Mouse (Mus musculus): Measurements from ENCODE around the gene Meis1.

The Meis1 gene

GRCm38 (mm10) chr11:18876886-18877625, 141.7 kb downstream of the Meis1 start:
- no peak for DNase-seq (ENCODE audit: low spot score in 2 of 2)

GRCm38 (mm10) chr11:18875911-18876885, 142.6 kb downstream of the Meis1 start:
- no peak for DNase-seq (ENCODE audit: low spot score in 2 of 2)

- no peak for DNase-seq (ENCODE audit: low spot score in 2 of 2)
These were observed 143.5 kb downstream of the Meis1 start for GRCm38 (mm10) chr11:18875001-18875902.

- DNase-seq (ENCODE audit: low spot score in 2 of 2) = no peak
These were observed 144.3 kb downstream of the Meis1 start for GRCm38 (mm10) chr11:18874278-18875000.

GRCm38 (mm10) chr11:18873451-18874277, 145.1 kb downstream of the Meis1 start:
- no peak for DNase-seq (ENCODE audit: low spot score in 2 of 2)

GRCm38 (mm10) chr11:18872793-18873192, 146.0 kb downstream of the Meis1 start:
- no peak for DNase-seq (ENCODE audit: low spot score in 2 of 2)

- no peak for DNase-seq (ENCODE audit: low spot score in 2 of 2)
These were observed 146.6 kb downstream of the Meis1 start for GRCm38 (mm10) chr11:18872118-18872751.

GRCm38 (mm10) chr11:18871170-18872081, 147.4 kb downstream of the Meis1 start:
- no peak for DNase-seq (ENCODE audit: low spot score in 2 of 2)

- DNase-seq (ENCODE audit: low spot score in 2 of 2) = no peak
These were observed 148.5 kb downstream of the Meis1 start for GRCm38 (mm10) chr11:18870121-18870931.

GRCm38 (mm10) chr11:18869429-18869969, 149.3 kb downstream of the Meis1 start:
- DNase-seq (ENCODE audit: low spot score in 2 of 2) = no peak

- DNase-seq (ENCODE audit: low spot score in 2 of 2) = no peak
These were observed 151.1 kb downstream of the Meis1 start for GRCm38 (mm10) chr11:18867665-18868064.

GRCm38 (mm10) chr11:18866198-18866836, 152.5 kb downstream of the Meis1 start:
- DNase-seq (ENCODE audit: low spot score in 2 of 2) = no peak

GRCm38 (mm10) chr11:18850772-18851171, 168.0 kb downstream of the Meis1 start:
- DNase-seq (ENCODE audit: low spot score in 2 of 2) = no peak

GRCm38 (mm10) chr11:18847650-18848049, 171.1 kb downstream of the Meis1 start:
- no peak for DNase-seq (ENCODE audit: low spot score in 2 of 2)

GRCm38 (mm10) chr11:18846472-18846871, 172.3 kb downstream of the Meis1 start:
- DNase-seq (ENCODE audit: low spot score in 2 of 2) = no peak

- DNase-seq (ENCODE audit: low spot score in 2 of 2) = no peak
These were observed 172.9 kb downstream of the Meis1 start for GRCm38 (mm10) chr11:18845900-18846299.

- DNase-seq (ENCODE audit: low spot score in 2 of 2) = no peak
These were observed 173.3 kb downstream of the Meis1 start for GRCm38 (mm10) chr11:18845466-18845865.
